Mouse (Mus musculus) T-helper 17 cell (primary cell): ENCODE data around the gene Palm.

Experiments used
- in situ Hi-C, 2 experiments: fragments of 300-600 bp; cut with MboI, MseI; formaldehyde crosslinking; loops; 1 replicate in 1 of 2; 2 replicates in 1 of 2; pipeline ENCODE4 v1.15.1; 2025; ENCODE audit warnings: high pct_unique_total_duplicates in 2 of 2

Palm gene

GRCm38 (mm10) chr10:79865801-79866295 is 72.5 kb downstream of the Palm start:
- in situ Hi-C loops, result loop anchor here in 1 of 2 experiments (25.0 kb wide), 1 partner anchor 1279 kb away; the partner anchor contains the start of gene Syde1

GRCm38 (mm10) chr10:79866601-79867000 is 73.2 kb downstream of the Palm start:
- in situ Hi-C loops, result loop anchor here in 1 of 2 experiments (25.0 kb wide), 1 partner anchor 1279 kb away; the partner anchor contains the start of gene Syde1
